Mouse (Mus musculus): ENCODE measurements around the gene Actl11.

Gene Actl11

GRCm38 (mm10) chr9:107964681-107965080 lies 36.4 kb downstream of the Actl11 start:
- no peak for DNase-seq

GRCm38 (mm10) chr9:107966676-107967075 lies 38.4 kb downstream of the Actl11 start:
- DNase-seq: no peak

- DNase-seq: no peak
Observed at GRCm38 (mm10) chr9:107967437-107967836, 39.2 kb downstream of the Actl11 start.

- DNase-seq: no peak
Observed at GRCm38 (mm10) chr9:107968531-107968930, 40.3 kb downstream of the Actl11 start.

- DNase-seq: no peak
Observed at GRCm38 (mm10) chr9:107970311-107970710, 42.0 kb downstream of the Actl11 start.

GRCm38 (mm10) chr9:107971690-107972541 lies 43.6 kb downstream of the Actl11 start:
- DNase-seq: no peak

- DNase-seq: no peak
Observed at GRCm38 (mm10) chr9:107974491-107975171, 46.4 kb downstream of the Actl11 start.

GRCm38 (mm10) chr9:107975399-107976386 lies 47.4 kb downstream of the Actl11 start, which contains the start of gene Uba7:
Gene Uba7 (plus strand): TSS chr9:107975505.
- no peak for DNase-seq

- DNase-seq: no peak
Observed at GRCm38 (mm10) chr9:107978815-107979214, 50.5 kb downstream of the Actl11 start.
